ENCODE assay signal across 27 mouse cellular contexts in the genomic region with DNA sequence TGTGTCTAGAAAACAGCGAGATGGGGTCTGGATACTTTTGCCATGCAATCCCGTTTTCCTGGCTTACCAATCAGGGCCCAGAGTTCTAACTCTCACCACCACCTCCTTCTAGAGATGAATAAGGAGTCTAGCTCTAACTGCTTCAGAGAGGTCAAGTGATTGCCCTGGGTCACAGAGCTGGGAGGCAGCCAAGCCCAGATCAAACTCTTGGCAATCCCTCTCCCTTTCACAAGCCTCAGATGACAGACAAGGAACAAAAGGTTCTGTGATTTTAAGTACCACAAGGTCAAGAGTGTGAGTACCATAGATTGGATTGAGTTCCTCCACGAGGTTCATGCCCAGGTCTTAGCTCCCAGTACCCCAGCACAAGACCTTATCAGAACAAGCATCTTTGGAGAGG.
DNase-seq lines count a peak whose midpoint lies in the region; ATAC-seq and TF ChIP-seq lines count a peak whose summit lies in the region.
"Had no signal": no experiment of that assay in that cellular context is flagged by ENCODE, and none has a peak within 500 bp of the region (broad histone marks: within the 10 kb centered on the region; RNA-seq: fewer than 3 reads in every experiment).

No protein-coding gene starts in this region.

- H3K27me3 ChIP-seq in liver, adult 2 months (ENCODE audit: control insufficient read depth, insufficient read depth, low read length), result no peaks in the 10 kb centered on the region
- H3K27me3 ChIP-seq in liver, postnatal 0 days (ENCODE audit: insufficient read depth, low read length), result no peaks in the 10 kb centered on the region

- TF ChIP-seq CTCF in liver, adult 2 months (IDR thresholded peaks at IDR 0.05; ENCODE audit: low read depth, low read length), result no peak
- no peak for TF ChIP-seq CTCF in liver, postnatal 0 days (IDR thresholded peaks at IDR 0.05; ENCODE audit: low read depth)
- no peak for TF ChIP-seq CTCF in lung, adult 2 months (IDR thresholded peaks at IDR 0.05; ENCODE audit: insufficient read depth, low read length)

- peak; percentile 58 to 78 for DNase-seq in adrenal gland, adult (ENCODE audit: inconsistent age in 2 of 2, low spot score in 1 of 2)
- no peak for DNase-seq in adrenal gland, postnatal 14 days
- DNase-seq in liver, adult 2 months (ENCODE audit: extremely low read depth, low read depth, low spot score), result peak; percentile 72
- DNase-seq in liver, postnatal 0 days, result no peak
- peak; percentile 50 for DNase-seq in lung, postnatal 14 days
- DNase-seq in lung, adult 2 months, result no peak
- DNase-seq in ZHBTc4 (ENCODE audit: low read depth, low spot score), result peak; percentile 59
- DNase-seq: adrenal gland, adult 8-10 months; adrenal gland, postnatal 25 days; B cell, adult 2 months; cerebellum, adult 11 months; cerebellum, adult 18-20 months; cerebellum, adult 8-10 months; cerebellum, adult 9-11 months; cerebellum, postnatal 14 days; cerebellum, postnatal 36 days; embryo, embryonic 11 days had no signal

- no peak for TF ChIP-seq POLR2A in liver, adult 2 months (IDR thresholded peaks at IDR 0.05; ENCODE audit: extremely low read depth, insufficient read depth, low read length)
- no peak for TF ChIP-seq POLR2A in lung, adult 2 months (IDR thresholded peaks at IDR 0.05; ENCODE audit: borderline replicate concordance, extremely low read depth, low read depth, low read length)

- no peaks in the 10 kb centered on the region for H3K36me3 ChIP-seq in liver, adult 2 months (ENCODE audit: control insufficient read depth, insufficient read depth, low read length)
- H3K36me3 ChIP-seq in liver, postnatal 0 days (replicated peaks; ENCODE audit: insufficient read depth, low read length), result no peaks in the 10 kb centered on the region
- H3K36me3 ChIP-seq: embryonic facial prominence, embryonic 13.5 days; embryonic facial prominence, embryonic 15.5 days; forebrain, embryonic 10.5 days; forebrain, embryonic 12.5 days; G1E had no signal

- H3K79me2 ChIP-seq in liver, adult 2 months (ENCODE audit: control insufficient read depth, insufficient read depth, low read length), result no peaks in the 10 kb centered on the region

- TF ChIP-seq EP300 in liver, postnatal 0 days (IDR thresholded peaks at IDR 0.05; ENCODE audit: low read depth), result no peak

- H3K4me1 ChIP-seq in liver, adult 2 months (ENCODE audit: control insufficient read depth, insufficient read depth, low read length), result peaks cover 8% of the 10 kb centered on the region
- H3K4me1 ChIP-seq in liver, postnatal 0 days (ENCODE audit: insufficient read depth), result peaks cover 32% of the 10 kb centered on the region
- H3K4me1 ChIP-seq in lung, adult 2 months (ENCODE audit: control insufficient read depth, insufficient read depth, low read length), result peaks cover 15% of the 10 kb centered on the region

- H3K4me3 ChIP-seq in liver, adult 2 months (ENCODE audit: insufficient read depth, low read depth, low read length), result no peak overlapping the region
- H3K4me3 ChIP-seq in liver, postnatal 0 days (ENCODE audit: low read depth, low read length), result no peak overlapping the region
- H3K4me3 ChIP-seq in lung, adult 2 months (replicated peaks; ENCODE audit: extremely low read depth, low read depth, low read length), result no peak overlapping the region
- H3K4me3 ChIP-seq: embryonic facial prominence, embryonic 13.5 days; embryonic facial prominence, embryonic 15.5 days; erythroblast, embryonic 14.5 days; forebrain, embryonic 10.5 days; forebrain, embryonic 12.5 days had no signal

- ATAC-seq in liver, postnatal 0 days, result no peak
- ATAC-seq: CD4-positive, CD25-positive, alpha-beta regulatory T cell, adult 4 months; forebrain, embryonic 14.5 days; forebrain, embryonic 16.5 days; Patski had no signal

- 60% methylated on average over 3 of the region's 3 CpGs for WGBS in liver, adult 2 months
- 60% methylated on average over 3 of the region's 3 CpGs for WGBS in liver, postnatal 0 days (ENCODE audit: insufficient replicate concordance)
- 71% methylated on average over 3 of the region's 3 CpGs for WGBS in lung, adult 2 months

- no peaks in the 10 kb centered on the region for H3K9me3 ChIP-seq in liver, postnatal 0 days (ENCODE audit: low read length)
- H3K9me3 ChIP-seq: embryonic facial prominence, embryonic 13.5 days; embryonic facial prominence, embryonic 15.5 days; forebrain, embryonic 10.5 days; forebrain, embryonic 12.5 days; G1E had no signal

- H3K27ac ChIP-seq in liver, adult 2 months (replicated peaks; ENCODE audit: insufficient read depth, low read depth, low read length), result no peak overlapping the region
- H3K27ac ChIP-seq in liver, postnatal 0 days (ENCODE audit: low read depth), result no peak overlapping the region
- H3K27ac ChIP-seq: embryonic facial prominence, embryonic 13.5 days; embryonic facial prominence, embryonic 15.5 days; forebrain, embryonic 10.5 days; forebrain, embryonic 12.5 days had no signal

- no peak overlapping the region for H3K4me2 ChIP-seq in liver, postnatal 0 days (ENCODE audit: low read depth, low read length)
- H3K4me2 ChIP-seq: embryonic facial prominence, embryonic 13.5 days; embryonic facial prominence, embryonic 15.5 days; forebrain, embryonic 12.5 days had no signal

- H3K9ac ChIP-seq in liver, adult 2 months (ENCODE audit: low read depth, low read length), result no peak overlapping the region
- H3K9ac ChIP-seq in liver, postnatal 0 days (replicated peaks), result no peak overlapping the region
- H3K9ac ChIP-seq: embryonic facial prominence, embryonic 13.5 days; embryonic facial prominence, embryonic 15.5 days; forebrain, embryonic 12.5 days had no signal

Comparison
In these comparisons a context has a peak if more than half of its experiments do, and no peak if none do; other contexts are left out.
1. DNase-seq: peak in adrenal gland, adult (2 of 2), liver, adult 2 months (single experiment), lung, postnatal 14 days (single experiment) and ZHBTc4 (single experiment); none in adrenal gland, postnatal 14 days (single experiment), liver, postnatal 0 days (single experiment) and lung, adult 2 months (single experiment).